Mouse (Mus musculus) G1E-ER4 (cell line): ENCODE measurements around the gene Mxd4. TPM values are rescaled to one million over a fixed set of nuclear protein-coding genes. Genes with fewer than 3 reads are reported as not detected.

Experiments
- GATA1 ChIP-seq: IDR thresholded peaks from one replicate; pipeline ENCODE4 v1.8.0; 2012; ENCODE audit warnings: low read length, inconsistent platforms
- polyA plus RNA-seq: library from polyadenylated mRNA; stranded (reverse); fragments of >175 nt; gene quantifications from 2 replicates; pipeline ENCODE4 v1.2.3, GENCODE M21; 2012

Gene Mxd4
- polyA plus RNA-seq = 16.9 and 18.2 TPM in 2 replicates

- TF ChIP-seq GATA1 = no peak
Measured at GRCm38 (mm10) chr5:34187601-34188316, at the start of gene Mxd4. TSS of gene Mxd4 (minus strand) at chr5:34187720.

GRCm38 (mm10) chr5:34235898-34236420, 48.4 kb upstream of the Mxd4 start:
- TF ChIP-seq GATA1 = no peak

GRCm38 (mm10) chr5:34235056-34235455, 47.5 kb upstream of the Mxd4 start:
- no peak for TF ChIP-seq GATA1

DNA sequence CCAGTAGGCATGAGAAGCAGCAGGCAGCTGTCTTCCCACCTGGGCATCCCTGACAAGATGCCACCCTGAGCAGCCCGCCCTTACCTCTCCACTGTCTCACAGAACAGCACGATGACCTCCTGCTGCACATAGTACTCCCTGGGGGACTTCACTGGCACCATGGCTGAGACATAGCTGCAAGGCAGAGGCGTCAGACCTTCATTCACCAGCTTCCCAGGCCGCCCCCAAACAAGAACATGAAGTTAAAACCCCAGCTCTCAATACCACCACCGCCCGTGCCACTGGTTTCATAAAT, 45.6 kb upstream of the Mxd4 start:
- no peak for TF ChIP-seq GATA1

GRCm38 (mm10) chr5:34232481-34233220, 45.1 kb upstream of the Mxd4 start:
- TF ChIP-seq GATA1 = no peak

GRCm38 (mm10) chr5:34231901-34232300, 44.4 kb upstream of the Mxd4 start:
- TF ChIP-seq GATA1 = no peak

GRCm38 (mm10) chr5:34230599-34231485, 43.3 kb upstream of the Mxd4 start:
- no peak for TF ChIP-seq GATA1

- TF ChIP-seq GATA1 = no peak
Measured at GRCm38 (mm10) chr5:34229503-34229902, 42.0 kb upstream of the Mxd4 start.

DNA sequence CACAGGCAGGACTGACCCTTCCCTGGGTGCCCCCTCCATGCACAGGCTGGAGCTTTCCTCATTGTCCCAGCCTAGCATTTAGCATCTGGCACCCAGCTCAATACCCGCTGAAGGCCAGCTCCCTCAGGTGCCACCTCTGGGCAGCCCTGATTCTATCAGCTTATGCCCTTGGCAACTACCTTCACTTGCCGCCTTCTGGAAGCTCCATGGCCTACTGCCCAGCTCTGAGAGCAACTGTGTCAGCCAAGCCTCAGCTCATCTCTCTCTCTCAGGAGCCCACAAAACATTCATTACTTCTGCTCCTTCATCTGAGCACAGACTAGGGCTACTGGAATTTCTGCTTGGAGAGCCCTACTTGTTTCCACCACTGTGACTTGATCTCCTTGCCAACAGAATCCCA, 38.0 kb upstream of the Mxd4 start:
- no peak for TF ChIP-seq GATA1

DNA sequence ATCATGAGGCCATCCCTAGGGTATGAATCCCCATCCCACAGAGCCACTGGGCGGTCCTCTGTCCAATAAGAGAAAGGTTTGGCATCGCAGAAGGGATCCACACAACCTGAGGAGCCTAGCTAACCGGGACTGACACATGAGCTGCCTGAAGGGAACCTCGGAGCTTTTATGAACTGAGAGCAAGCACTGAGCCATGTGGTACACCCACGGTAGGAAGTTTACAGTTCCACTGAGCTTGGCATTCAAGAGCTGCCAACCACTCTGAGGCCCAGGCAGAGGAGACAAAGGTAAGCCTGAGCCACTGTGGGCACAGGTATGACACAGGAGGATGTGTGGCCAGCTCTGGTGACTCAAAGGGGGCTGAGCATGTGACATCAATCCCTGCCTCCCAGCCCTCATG, 37.0 kb upstream of the Mxd4 start:
- no peak for TF ChIP-seq GATA1

DNA sequence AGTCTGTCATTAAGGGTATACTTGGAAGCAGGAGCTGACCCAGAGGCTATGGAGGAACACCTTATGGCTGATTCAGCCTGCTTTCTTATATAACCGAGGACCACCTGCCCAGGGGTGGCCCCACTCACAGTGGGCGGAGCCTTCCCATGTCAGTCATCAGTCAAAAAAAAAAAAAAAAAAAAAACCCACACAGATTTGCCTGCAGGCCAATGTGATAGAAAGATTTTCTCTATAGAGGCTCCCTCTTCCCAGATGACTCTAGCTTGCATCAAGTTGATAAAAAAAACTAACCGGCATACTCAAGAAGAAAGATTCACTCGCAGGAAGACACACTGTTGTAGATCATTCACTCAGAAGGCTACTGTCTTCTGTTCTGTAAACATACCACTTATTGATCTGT, 32.5 kb upstream of the Mxd4 start:
- no peak for TF ChIP-seq GATA1

- TF ChIP-seq GATA1 = no peak
Measured at GRCm38 (mm10) chr5:34218672-34219071, 31.2 kb upstream of the Mxd4 start.

DNA sequence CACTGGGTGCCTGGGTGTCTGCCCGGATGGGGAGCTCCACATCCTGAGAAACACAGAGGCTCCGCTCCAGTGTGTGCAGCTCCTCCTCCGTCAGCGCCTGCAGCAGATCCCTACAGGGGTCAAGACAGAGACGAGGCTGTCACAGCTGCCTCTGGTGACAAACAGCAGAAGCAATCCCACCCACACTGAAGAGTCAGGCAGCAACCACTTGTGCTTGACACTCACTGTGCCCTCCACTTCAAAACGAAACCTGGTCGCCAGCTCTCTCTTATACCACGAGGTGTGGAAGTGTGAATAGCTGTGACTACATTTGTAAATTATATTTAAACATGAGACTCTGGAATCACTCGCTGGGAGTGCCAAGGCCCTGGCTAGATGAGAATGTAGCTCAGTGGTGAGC, 30.2 kb upstream of the Mxd4 start:
- TF ChIP-seq GATA1 = no peak

GRCm38 (mm10) chr5:34216025-34216424, 28.5 kb upstream of the Mxd4 start:
- TF ChIP-seq GATA1 = no peak

GRCm38 (mm10) chr5:34213659-34214058, 26.1 kb upstream of the Mxd4 start:
- TF ChIP-seq GATA1 = no peak

DNA sequence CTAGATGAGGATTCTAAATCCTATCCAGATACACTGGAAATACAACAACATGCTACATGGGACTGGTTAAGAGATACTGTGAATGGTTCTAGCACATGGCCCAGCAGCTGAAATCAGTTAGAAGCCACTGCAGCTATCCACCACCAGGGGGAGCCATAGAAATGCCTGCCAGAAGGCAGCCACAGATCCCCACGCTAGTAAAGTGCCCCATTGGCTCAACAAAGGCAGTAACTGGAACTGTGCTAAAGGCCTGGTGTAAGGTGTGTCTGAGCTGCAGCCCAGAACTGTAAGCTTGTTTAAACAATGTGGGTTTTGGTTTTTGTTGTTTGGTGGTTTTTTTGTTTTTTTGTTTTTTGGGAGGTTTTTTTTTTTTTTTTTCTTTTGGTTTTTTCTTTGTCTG, 22.8 kb upstream of the Mxd4 start:
- no peak for TF ChIP-seq GATA1
